Mouse (Mus musculus) MEL (cell line): ENCODE results near the gene Mical3.

ENCODE experiments used
- CHD1 ChIP-seq: IDR thresholded peaks from 2 replicates; pipeline ENCODE4 v1.6.1; 2012; ENCODE audit warnings: low read depth, mild to moderate bottlenecking, inconsistent platforms, low read length, improper control_type of control experiment
- CTCF ChIP-seq, 3 experiments: IDR thresholded peaks in 2 of 3; conservative IDR thresholded peaks in 1 of 3; 2 replicates each; pipeline ENCODE4 v1.5.1; 2011 to 2012; ENCODE audit warnings: low read length in 3 of 3, low read depth in 2 of 3, mild to moderate bottlenecking in 2 of 3, improper control_type of control experiment in 1 of 3, inconsistent platforms in 1 of 3, mixed read lengths in 1 of 3, moderate library complexity in 1 of 3; ENCODE audit not compliant: control insufficient read depth in 1 of 3, insufficient read depth in 1 of 3, poor library complexity in 1 of 3, severe bottlenecking in 1 of 3
- EP300 ChIP-seq, 2 experiments: IDR thresholded peaks; 2 replicates each; pipeline ENCODE4 v1.6.1; 2011; ENCODE audit warnings: improper control_type of control experiment in 2 of 2, low read length in 2 of 2, low read depth in 1 of 2, mild to moderate bottlenecking in 1 of 2
- ETS1 ChIP-seq: IDR thresholded peaks from 2 replicates; pipeline ENCODE4 v1.6.1; 2012; ENCODE audit warnings: low read depth, mild to moderate bottlenecking, inconsistent platforms, low read length, improper control_type of control experiment, moderate library complexity
- POLR2A ChIP-seq, 2 experiments: IDR thresholded peaks; 2 replicates each; pipeline ENCODE4 v1.6.1; 2011 to 2012; ENCODE audit warnings: low read length in 2 of 2, mild to moderate bottlenecking in 2 of 2, control low read depth in 1 of 2, improper control_type of control experiment in 1 of 2, low read depth in 1 of 2, moderate library complexity in 1 of 2; ENCODE audit not compliant: control insufficient read depth in 1 of 2, insufficient read depth in 1 of 2, poor library complexity in 1 of 2
- SIN3A ChIP-seq: IDR thresholded peaks from 2 replicates; pipeline ENCODE4 v1.6.1; 2012; ENCODE audit warnings: low read length, improper control_type of control experiment, inconsistent platforms
- SMC3 ChIP-seq: IDR thresholded peaks from 2 replicates; pipeline ENCODE4 v1.6.1; 2011; ENCODE audit warnings: low read depth, low read length, improper control_type of control experiment
- TAL1 ChIP-seq: IDR thresholded peaks from 2 replicates; pipeline ENCODE4 v1.6.1; 2012; ENCODE audit warnings: mild to moderate bottlenecking, inconsistent platforms, low read length, moderate library complexity, mixed read lengths
- TCF12 ChIP-seq: IDR thresholded peaks from 2 replicates; pipeline ENCODE4 v1.6.1; 2014; ENCODE audit warnings: low read depth, mild to moderate bottlenecking, inconsistent platforms, low read length, improper control_type of control experiment, moderate library complexity
- USF1 ChIP-seq: IDR thresholded peaks from 2 replicates; pipeline ENCODE4 v1.6.1; 2014; ENCODE audit warnings: low read depth, mild to moderate bottlenecking, inconsistent platforms, low read length, improper control_type of control experiment, moderate library complexity
- USF2 ChIP-seq, 2 experiments: IDR thresholded peaks; 2 replicates each; pipeline ENCODE4 v1.6.1; 2011 to 2012; ENCODE audit warnings: improper control_type of control experiment in 2 of 2, low read length in 2 of 2, borderline replicate concordance in 1 of 2, inconsistent platforms in 1 of 2, low read depth in 1 of 2, mild to moderate bottlenecking in 1 of 2; ENCODE audit not compliant: insufficient read depth in 1 of 2
- ZC3H11A ChIP-seq: IDR thresholded peaks from 2 replicates; pipeline ENCODE4 v1.6.1; 2012; ENCODE audit warnings: low read depth, mild to moderate bottlenecking, inconsistent platforms, low read length, improper control_type of control experiment
- ZNF384 ChIP-seq: IDR thresholded peaks from 2 replicates; pipeline ENCODE4 v1.6.1; 2012; ENCODE audit warnings: low read depth, mild to moderate bottlenecking, inconsistent platforms, low read length, improper control_type of control experiment

GRCm38 (mm10) chr6:121145906-121146305 lies 15.1 kb upstream of the Mical3 start:
- TF ChIP-seq CTCF (IDR thresholded peaks at IDR 0.05 in 2 of 3, conservative IDR thresholded peaks at IDR 0.05 in 1 of 3; ENCODE audit: control insufficient read depth in 1 of 3, insufficient read depth in 1 of 3, low read depth in 2 of 3, low read length in 3 of 3, poor library complexity in 1 of 3, severe bottlenecking in 1 of 3) (no peak), USF2 (IDR thresholded peaks at IDR 0.05; ENCODE audit: borderline replicate concordance in 1 of 2, insufficient read depth in 1 of 2, low read depth in 1 of 2, low read length in 2 of 2) (no peak), ZC3H11A (no peak), EP300 (IDR thresholded peaks at IDR 0.05; ENCODE audit: low read depth in 1 of 2, low read length in 2 of 2) (no peak), CHD1 (no peak), USF1 (no peak), SMC3 (no peak), ZNF384 (no peak), TCF12 (no peak), SIN3A (no peak), POLR2A (IDR thresholded peaks at IDR 0.05; ENCODE audit: control insufficient read depth in 1 of 2, insufficient read depth in 1 of 2, low read depth in 1 of 2, low read length in 2 of 2, poor library complexity in 1 of 2) (no peak), TAL1 (no peak), ETS1 (no peak)
